Mouse (Mus musculus) intestine, embryonic 14.5 days (tissue): Measurements from ENCODE around the gene Sfxn4. TPM values are rescaled to one million over a fixed set of nuclear protein-coding genes. Genes with fewer than 3 reads are reported as not detected.

Experiments
- ATAC-seq: fragments of 200-750 bp; cut with Nextera tagmentation; replicated peaks from 2 replicates; pipeline ENCODE4 v1.8.0; 2017; ENCODE audit warnings: low read depth, moderate number of reproducible peaks, moderate TSS enrichment, moderate library complexity; ENCODE audit not compliant: low FRiP score, low TSS enrichment
- DNase-seq: peaks from one replicate; pipeline ENCODE4 v3.0.0-alpha.2; 2018; ENCODE audit warnings: low spot score
- H3K27ac ChIP-seq: fragments of 300-500 bp; sonication (generic); 2 replicates; pipeline ENCODE4 v1.5.1; 2014; ENCODE audit warnings: low read depth, mild to moderate bottlenecking, control low read depth
- H3K27me3 ChIP-seq: fragments of 300-500 bp; sonication (generic); replicated peaks from 2 replicates; pipeline ENCODE4 v1.6.1; 2014; ENCODE audit warnings: low read length, control low read depth; ENCODE audit not compliant: control insufficient read depth, insufficient read depth
- H3K36me3 ChIP-seq: fragments of 300-500 bp; sonication (generic); 2 replicates; pipeline ENCODE4 v1.6.1; 2014; ENCODE audit warnings: low read length, control low read depth; ENCODE audit not compliant: control insufficient read depth, insufficient read depth
- H3K4me1 ChIP-seq: fragments of 300-500 bp; sonication (generic); replicated peaks from 2 replicates; pipeline ENCODE4 v1.6.1; 2014; ENCODE audit warnings: low read length, control low read depth, mixed read lengths; ENCODE audit not compliant: control insufficient read depth, insufficient read depth
- H3K4me2 ChIP-seq: fragments of 300-500 bp; sonication (generic); 2 replicates; pipeline ENCODE4 v1.6.1; 2014; ENCODE audit warnings: low read length
- H3K4me3 ChIP-seq: fragments of 300-500 bp; sonication (generic); 2 replicates; pipeline ENCODE4 v1.5.1; 2014; ENCODE audit warnings: low read depth, low read length, control low read depth, mixed read lengths
- H3K9ac ChIP-seq: fragments of 300-500 bp; sonication (generic); 2 replicates; pipeline ENCODE4 v1.6.1; 2014; ENCODE audit warnings: mild to moderate bottlenecking, low read length
- H3K9me3 ChIP-seq: fragments of 300-500 bp; sonication (generic); 2 replicates; pipeline ENCODE4 v1.6.1; 2016; ENCODE audit warnings: low read length, control low read depth; ENCODE audit not compliant: control insufficient read depth
- WGBS: fragments of 180-500 bp; shearing (Covaris S2); extraction: QIAGEN DNeasy Blood & Tissue Kit; methylation state at CpG from one replicate; pipeline ENCODE4 v1.1.7; 2014; 5-methylcytosine and 5-hydroxymethylcytosine counted together
- polyA plus RNA-seq: library from polyadenylated mRNA; unstranded; fragments of >200 nt; fragmentation: Nextera tagmentation; extraction: Ambion mirVana; gene quantifications from 2 replicates; pipeline ENCODE4 v1.2.1, GENCODE M21; 2014

Sfxn4 gene
- 5.3 and 6.9 TPM in 2 replicates for polyA plus RNA-seq

- ATAC-seq = peak; percentile 98
- Histone ChIP-seq H3K27me3 (no peaks in the 10 kb centered on the region), H3K36me3 (peaks cover 30% of the 10 kb centered on the region), H3K4me1 (no peaks in the 10 kb centered on the region), H3K9me3 (no peaks in the 10 kb centered on the region), H3K27ac (peak within 1 kb of the TSS; percentile 57), H3K4me3 (peak within 1 kb of the TSS; percentile 58), H3K4me2 (peak within 1 kb of the TSS; percentile 67), H3K9ac (peak within 1 kb of the TSS; percentile 56)
- 4% methylated on average over 30 of the region's 30 CpGs for WGBS
- peak; percentile 90 for DNase-seq
Observed at GRCm38 (mm10) chr19:60860868-60861700, at the start of gene Sfxn4. Gene Sfxn4 (minus strand): TSS chr19:60861479.

- H3K4me1 ChIP-seq = no peaks in the 10 kb centered on the region
- H3K27ac ChIP-seq = no peak overlapping the region
- no peak overlapping the region for H3K9ac ChIP-seq
- H3K36me3 ChIP-seq = no peaks in the 10 kb centered on the region
- no peaks in the 10 kb centered on the region for H3K9me3 ChIP-seq
- H3K4me3 ChIP-seq = no peak overlapping the region
- H3K27me3 ChIP-seq = no peaks in the 10 kb centered on the region
- no peak overlapping the region for H3K4me2 ChIP-seq
- DNase-seq = no peak
- no peak for ATAC-seq
Observed at GRCm38 (mm10) chr19:60910304-60910703, 49.0 kb upstream of the Sfxn4 start.

- Histone ChIP-seq H3K4me1 (no peaks in the 10 kb centered on the region), H3K27ac (no peak overlapping the region), H3K9me3 (no peaks in the 10 kb centered on the region), H3K4me3 (no peak overlapping the region), H3K36me3 (no peaks in the 10 kb centered on the region), H3K27me3 (no peaks in the 10 kb centered on the region), H3K9ac (no peak overlapping the region), H3K4me2 (no peak overlapping the region)
- no peak for ATAC-seq
- 82% methylated on average over 5 of the region's 5 CpGs for WGBS
- DNase-seq = no peak
Observed at GRCm38 (mm10) chr19:60905477-60905876, 44.2 kb upstream of the Sfxn4 start.

GRCm38 (mm10) chr19:60903971-60904370, 42.7 kb upstream of the Sfxn4 start:
- H3K4me3 ChIP-seq = no peak overlapping the region
- H3K27me3 ChIP-seq = no peaks in the 10 kb centered on the region
- H3K27ac ChIP-seq = no peak overlapping the region
- 83% methylated on average over 1 of the region's 1 CpGs for WGBS
- ATAC-seq (no peak), DNase-seq (no peak)
- no peaks in the 10 kb centered on the region for H3K36me3 ChIP-seq
- no peaks in the 10 kb centered on the region for H3K4me1 ChIP-seq
- H3K9ac ChIP-seq = no peak overlapping the region
- no peaks in the 10 kb centered on the region for H3K9me3 ChIP-seq
- no peak overlapping the region for H3K4me2 ChIP-seq

- no peak for ATAC-seq
- Histone ChIP-seq H3K27ac (no peak overlapping the region), H3K4me3 (no peak overlapping the region), H3K4me2 (no peak overlapping the region), H3K4me1 (no peaks in the 10 kb centered on the region), H3K9me3 (no peaks in the 10 kb centered on the region), H3K27me3 (no peaks in the 10 kb centered on the region), H3K9ac (no peak overlapping the region), H3K36me3 (no peaks in the 10 kb centered on the region)
- no peak for DNase-seq
- 56% methylated on average over 1 of the region's 1 CpGs for WGBS
Observed at GRCm38 (mm10) chr19:60903139-60903538, 41.9 kb upstream of the Sfxn4 start.

GRCm38 (mm10) chr19:60895251-60895880, 34.1 kb upstream of the Sfxn4 start:
- H3K27me3 ChIP-seq = no peaks in the 10 kb centered on the region
- DNase-seq (no peak), ATAC-seq (no peak)
- H3K4me2 ChIP-seq = no peak overlapping the region
- no peak overlapping the region for H3K27ac ChIP-seq
- H3K9me3 ChIP-seq = no peaks in the 10 kb centered on the region
- H3K4me1 ChIP-seq = no peaks in the 10 kb centered on the region
- no peak overlapping the region for H3K4me3 ChIP-seq
- no peaks in the 10 kb centered on the region for H3K36me3 ChIP-seq
- WGBS = 42% methylated on average over 3 of the region's 3 CpGs
- no peak overlapping the region for H3K9ac ChIP-seq

GRCm38 (mm10) chr19:60891934-60892547, 30.8 kb upstream of the Sfxn4 start:
- H3K36me3 ChIP-seq = no peaks in the 10 kb centered on the region
- H3K27ac ChIP-seq = no peak overlapping the region
- no peaks in the 10 kb centered on the region; the same call in 1 of the 2 replicates for H3K4me1 ChIP-seq
- no peaks in the 10 kb centered on the region for H3K9me3 ChIP-seq
- H3K4me2 ChIP-seq = no peak overlapping the region; the same call in 1 of the 2 replicates
- no peak overlapping the region for H3K9ac ChIP-seq
- H3K4me3 ChIP-seq = no peak overlapping the region
- DNase-seq = peak; percentile 72
- H3K27me3 ChIP-seq = no peaks in the 10 kb centered on the region
- no peak for ATAC-seq
- 29% methylated on average over 1 of the region's 1 CpGs for WGBS

GRCm38 (mm10) chr19:60891123-60891470, 29.8 kb upstream of the Sfxn4 start:
- no peak for DNase-seq
- H3K36me3 ChIP-seq = no peaks in the 10 kb centered on the region
- no peaks in the 10 kb centered on the region for H3K27me3 ChIP-seq
- peak overlapping the region; percentile 80 for H3K4me3 ChIP-seq
- H3K27ac ChIP-seq = no peak overlapping the region
- no peak for ATAC-seq
- peak overlapping the region; percentile 80 for H3K4me2 ChIP-seq
- no peaks in the 10 kb centered on the region for H3K9me3 ChIP-seq
- H3K9ac ChIP-seq = peak overlapping the region; percentile 54; the same call in 1 of the 2 replicates
- 6% methylated on average over 4 of the region's 5 CpGs for WGBS
- H3K4me1 ChIP-seq = no peaks in the 10 kb centered on the region; the same call in 1 of the 2 replicates
